Mouse (Mus musculus): Measurements from ENCODE around the gene 1190002N15Rik. TPM values are rescaled to one million over a fixed set of nuclear protein-coding genes. Genes with fewer than 3 reads are reported as not detected.

Gene 1190002N15Rik
- polyA plus RNA-seq (2016; fragmentation: Nextera tagmentation; extraction: Ambion mirVana): 13.4 and 22.9 TPM in 2 replicates

DNA sequence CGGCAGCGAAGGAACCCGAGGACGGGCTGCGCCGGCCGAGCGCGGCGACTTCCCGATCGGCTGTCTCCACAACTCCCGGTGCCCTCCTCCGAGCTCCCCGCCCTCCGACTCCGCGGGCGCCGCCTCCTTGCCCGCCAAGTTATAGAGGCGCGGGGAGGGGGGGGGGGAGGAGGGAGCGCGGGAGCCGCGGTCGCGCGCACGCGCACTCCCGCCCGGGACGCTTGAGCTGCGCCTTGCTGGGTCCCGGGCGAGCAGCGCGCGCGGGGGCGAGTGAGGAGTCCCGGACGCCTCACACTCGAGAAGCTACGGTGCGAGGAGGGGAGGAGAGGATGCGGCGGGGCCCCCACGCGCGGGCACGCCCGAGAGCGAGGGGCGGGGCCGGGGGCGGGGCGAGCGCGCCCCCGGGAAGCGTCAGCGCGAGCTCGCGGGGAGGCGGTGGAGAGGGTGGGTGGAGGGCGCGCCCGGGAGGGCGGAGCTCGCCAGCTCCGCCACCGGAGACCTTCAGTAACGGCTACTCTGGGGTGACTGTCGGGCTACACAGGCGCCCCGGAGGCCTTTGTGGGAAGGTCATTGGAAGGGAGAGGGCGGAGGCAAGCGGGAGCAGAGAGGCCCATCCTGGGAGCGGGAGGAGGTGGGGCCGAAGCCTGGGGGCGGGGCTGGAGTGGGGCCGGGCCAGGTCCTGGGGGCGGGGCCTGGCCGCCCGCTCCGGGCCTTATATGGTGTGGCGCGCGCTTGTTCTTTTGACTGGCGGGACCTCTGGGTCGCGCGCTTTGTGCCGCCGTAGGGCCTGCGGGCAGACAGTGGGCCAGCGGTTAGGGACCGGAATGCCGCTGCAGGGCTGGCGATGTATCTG, at the start of gene 1190002N15Rik:
1190002N15Rik (minus strand) TSS at position 112 of the 853 bp plus-strand sequence.
- H3K4me3 ChIP-seq: peak within 1 kb of the TSS; percentile 87
- DNase-seq (ENCODE audit: low spot score): peak; percentile 97
- H3K4me1 ChIP-seq: peaks cover 13% of the 10 kb centered on the region; the same call in 1 of the 2 replicates
- no peaks in the 10 kb centered on the region for H3K9me3 ChIP-seq
- under 1% methylated on average over 100 of the region's 104 CpGs for WGBS
- H3K27me3 ChIP-seq (ENCODE audit: insufficient read depth, poor library complexity, severe bottlenecking): no peaks in the 10 kb centered on the region
- no peaks in the 10 kb centered on the region for H3K36me3 ChIP-seq
- peak within 1 kb of the TSS; percentile 94 for H3K27ac ChIP-seq

DNA sequence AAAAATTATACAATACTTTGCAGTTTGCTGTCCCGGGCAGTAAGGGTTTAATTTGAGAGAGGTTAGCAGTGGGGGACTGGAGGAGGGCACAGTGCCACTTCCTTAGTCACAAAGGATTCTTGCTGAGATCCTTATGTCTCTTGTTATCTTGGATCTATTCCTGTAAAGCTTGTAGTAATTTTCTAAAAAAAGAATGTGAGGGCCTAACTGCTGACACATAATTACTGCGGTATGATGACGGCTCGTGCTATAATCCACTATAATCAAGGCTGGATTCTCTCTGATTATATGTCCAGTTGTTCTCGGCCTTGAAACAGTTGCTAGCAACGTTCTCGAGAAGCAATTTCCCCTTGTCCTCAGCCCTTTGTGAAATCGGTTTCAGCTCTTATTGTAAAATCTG, 44.4 kb upstream of the 1190002N15Rik start:
- no peak for DNase-seq (ENCODE audit: low spot score)
- Histone ChIP-seq H3K27ac (no peak overlapping the region), H3K4me3 (no peak overlapping the region), H3K27me3 (ENCODE audit: insufficient read depth, poor library complexity, severe bottlenecking) (no peaks in the 10 kb centered on the region), H3K36me3 (no peaks in the 10 kb centered on the region), H3K4me1 (no peaks in the 10 kb centered on the region), H3K9me3 (no peaks in the 10 kb centered on the region)
- WGBS: 64% methylated on average over 8 of the region's 8 CpGs

DNA sequence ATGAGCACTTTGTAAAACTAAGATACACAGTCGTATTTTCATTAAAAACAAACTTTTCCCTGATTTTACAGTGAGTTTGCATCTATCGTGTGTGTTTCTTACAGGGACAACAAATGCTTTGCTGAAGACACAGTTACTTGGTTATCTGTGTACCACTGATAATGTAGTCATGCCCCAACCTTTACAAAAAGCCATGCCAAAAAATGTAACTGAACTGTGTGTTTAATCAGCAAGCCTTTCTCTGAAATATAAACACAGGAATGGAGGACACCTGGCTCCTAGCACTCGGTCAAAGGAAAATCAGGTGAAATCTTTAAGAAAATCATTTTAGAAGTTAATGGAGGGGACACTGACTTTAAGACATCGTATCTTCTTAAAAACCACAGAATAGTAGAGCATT, 43.8 kb upstream of the 1190002N15Rik start:
- H3K9me3 ChIP-seq: no peaks in the 10 kb centered on the region

DNA sequence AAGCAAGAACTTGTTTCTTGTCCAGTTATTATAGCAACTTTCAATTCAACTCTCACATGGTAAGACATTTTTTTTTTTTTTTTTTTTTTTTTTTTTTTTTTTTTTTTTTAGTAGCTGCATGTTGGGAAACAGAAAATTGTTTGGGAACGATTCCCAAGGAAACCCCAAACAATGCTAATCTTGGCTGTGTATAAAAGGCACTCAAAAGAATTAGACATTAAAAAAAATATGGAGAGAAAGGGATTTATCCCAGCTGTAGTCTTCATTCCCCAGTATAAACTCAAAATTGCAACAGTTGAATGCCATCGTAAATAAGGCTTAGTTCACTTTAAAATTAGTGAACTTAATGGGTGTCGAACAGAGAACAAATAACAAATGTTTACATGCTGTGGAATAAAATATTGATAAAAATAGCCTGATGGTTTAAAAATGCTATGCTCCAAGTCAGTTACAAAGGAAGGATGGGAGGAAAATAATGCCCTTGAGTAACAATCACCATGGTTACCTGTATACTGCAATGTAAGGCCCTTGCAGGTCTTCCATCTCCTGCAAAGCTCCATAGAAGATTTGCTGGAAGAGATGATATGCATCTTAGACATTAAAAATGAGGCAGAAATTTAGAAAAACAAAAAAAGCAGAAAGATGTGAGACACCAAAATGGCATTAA, 42.3 kb upstream of the 1190002N15Rik start:
- H3K36me3 ChIP-seq: no peaks in the 10 kb centered on the region
- no peaks in the 10 kb centered on the region for H3K9me3 ChIP-seq
- DNase-seq (ENCODE audit: low spot score): no peak
- no peak overlapping the region for H3K27ac ChIP-seq
- H3K4me1 ChIP-seq: no peaks in the 10 kb centered on the region
- 86% methylated on average over 3 of the region's 3 CpGs for WGBS
- H3K27me3 ChIP-seq (ENCODE audit: insufficient read depth, poor library complexity, severe bottlenecking): no peaks in the 10 kb centered on the region
- no peak overlapping the region for H3K4me3 ChIP-seq

More for the DNA sequence above, 43.8 kb upstream of the 1190002N15Rik start:
- Histone ChIP-seq H3K4me1 (no peaks in the 10 kb centered on the region), H3K4me3 (no peak overlapping the region), H3K27ac (no peak overlapping the region), H3K27me3 (ENCODE audit: insufficient read depth, poor library complexity, severe bottlenecking) (no peaks in the 10 kb centered on the region), H3K36me3 (no peaks in the 10 kb centered on the region)
- DNase-seq (ENCODE audit: low spot score): no peak
- 76% methylated on average over 4 of the region's 4 CpGs for WGBS

DNA sequence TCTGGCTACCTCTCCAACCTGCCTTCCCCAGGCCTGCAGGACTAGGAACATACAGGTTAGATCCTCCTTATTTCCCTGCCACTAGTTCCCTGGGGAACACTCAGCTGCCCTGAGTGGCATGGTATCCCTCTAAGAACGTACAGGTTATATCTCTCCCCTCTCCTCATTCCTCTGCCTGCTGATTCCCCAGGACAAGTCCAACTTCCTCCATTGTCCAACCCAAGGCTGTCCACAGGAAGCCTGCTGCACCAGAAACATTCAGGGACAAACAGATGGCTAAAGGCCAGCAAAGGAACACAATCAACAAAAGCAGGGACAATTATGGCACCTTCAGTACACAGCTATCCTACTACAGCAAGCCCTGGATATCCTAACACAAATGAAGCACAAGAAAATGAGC, 33.9 kb upstream of the 1190002N15Rik start:
- H3K9me3 ChIP-seq: no peaks in the 10 kb centered on the region
- H3K4me1 ChIP-seq: no peaks in the 10 kb centered on the region
- H3K27me3 ChIP-seq (ENCODE audit: insufficient read depth, poor library complexity, severe bottlenecking): no peaks in the 10 kb centered on the region
- no peaks in the 10 kb centered on the region for H3K36me3 ChIP-seq
- DNase-seq (ENCODE audit: low spot score): no peak
- WGBS: 40% methylated on average over 1 of the region's 1 CpGs
- no peak overlapping the region for H3K4me3 ChIP-seq
- H3K27ac ChIP-seq: no peak overlapping the region

GRCm38 (mm10) chr9:94568386-94568785, 30.5 kb upstream of the 1190002N15Rik start:
- Histone ChIP-seq H3K36me3 (no peaks in the 10 kb centered on the region), H3K9me3 (no peaks in the 10 kb centered on the region), H3K27me3 (ENCODE audit: insufficient read depth, poor library complexity, severe bottlenecking) (no peaks in the 10 kb centered on the region), H3K4me3 (no peak overlapping the region), H3K27ac (no peak overlapping the region), H3K4me1 (no peaks in the 10 kb centered on the region)
- DNase-seq (ENCODE audit: low spot score): no peak
- 79% methylated on average over 3 of the region's 3 CpGs for WGBS

DNA sequence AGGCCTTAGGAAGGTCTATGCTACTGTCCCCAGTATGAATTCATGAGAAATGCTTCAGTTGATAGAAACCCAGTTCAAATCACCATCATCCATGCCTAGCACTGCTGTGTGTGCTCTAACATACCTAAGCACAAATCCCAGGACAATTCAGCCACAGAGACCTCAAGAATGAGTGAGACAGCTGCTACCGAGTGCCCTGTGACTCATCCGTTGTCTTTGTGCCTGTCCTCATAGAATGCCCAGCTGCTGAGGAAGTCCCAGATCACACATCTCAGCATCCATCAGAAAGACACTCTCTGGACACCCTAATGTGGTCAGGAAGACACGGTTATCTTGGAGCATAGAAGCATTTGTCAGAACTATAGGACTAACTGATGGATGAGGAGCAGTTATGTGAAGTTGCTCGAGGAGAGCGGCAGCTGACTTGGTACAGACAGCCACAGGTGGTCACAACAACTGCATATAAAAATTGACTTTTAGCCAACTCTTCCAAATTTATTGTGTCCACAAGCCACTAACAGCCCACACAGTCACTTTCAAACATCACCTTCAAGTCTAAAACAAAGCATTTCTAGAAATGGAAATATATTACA, 29.9 kb upstream of the 1190002N15Rik start:
- H3K4me3 ChIP-seq: no peak overlapping the region
- H3K27me3 ChIP-seq (ENCODE audit: insufficient read depth, poor library complexity, severe bottlenecking): no peaks in the 10 kb centered on the region
- no peaks in the 10 kb centered on the region for H3K9me3 ChIP-seq
- H3K27ac ChIP-seq: no peak overlapping the region
- DNase-seq (ENCODE audit: low spot score): no peak
- H3K36me3 ChIP-seq: no peaks in the 10 kb centered on the region
- WGBS: 71% methylated on average over 5 of the region's 5 CpGs
- H3K4me1 ChIP-seq: no peaks in the 10 kb centered on the region

- WGBS: 72% methylated on average over 6 of the region's 6 CpGs
- no peak overlapping the region for H3K27ac ChIP-seq
Observed at GRCm38 (mm10) chr9:94556776-94557514, 19.1 kb upstream of the 1190002N15Rik start.

DNA sequence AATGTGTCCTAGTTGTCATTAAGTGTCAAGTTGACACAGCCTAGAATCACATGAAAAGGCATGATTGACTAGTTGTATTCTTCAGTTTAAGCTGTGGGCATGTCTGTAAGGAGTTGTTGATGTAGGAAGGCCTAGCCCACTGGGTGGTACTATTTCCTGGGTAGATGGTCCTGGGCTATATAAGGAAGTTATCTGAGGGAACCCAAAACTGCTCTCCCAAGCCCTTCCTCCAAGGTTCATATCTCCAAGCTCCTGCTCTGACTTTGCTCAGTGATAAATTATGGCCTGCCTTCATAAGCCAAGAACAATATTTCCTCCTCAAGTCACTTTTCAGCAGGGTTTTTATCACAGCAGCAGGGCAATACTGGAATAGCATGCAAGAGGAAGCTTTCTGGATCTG, 18.4 kb upstream of the 1190002N15Rik start:
- no peak overlapping the region for H3K27ac ChIP-seq
- no peaks in the 10 kb centered on the region for H3K4me1 ChIP-seq
- H3K9me3 ChIP-seq: no peaks in the 10 kb centered on the region

More at GRCm38 (mm10) chr9:94556776-94557514, 19.1 kb upstream of the 1190002N15Rik start:
- Histone ChIP-seq H3K36me3 (no peaks in the 10 kb centered on the region), H3K27me3 (ENCODE audit: insufficient read depth, poor library complexity, severe bottlenecking) (no peaks in the 10 kb centered on the region), H3K4me1 (no peaks in the 10 kb centered on the region), H3K4me3 (no peak overlapping the region), H3K9me3 (no peaks in the 10 kb centered on the region)
- DNase-seq (ENCODE audit: low spot score): no peak

GRCm38 (mm10) chr9:94550493-94551095, 12.7 kb upstream of the 1190002N15Rik start:
- H3K9me3 ChIP-seq: no peaks in the 10 kb centered on the region
- DNase-seq (ENCODE audit: low spot score): no peak
- H3K4me3 ChIP-seq: no peak overlapping the region
- no peak overlapping the region for H3K27ac ChIP-seq
- WGBS: 73% methylated on average over 2 of the region's 2 CpGs
- H3K4me1 ChIP-seq: no peaks in the 10 kb centered on the region
- H3K36me3 ChIP-seq: no peaks in the 10 kb centered on the region
- H3K27me3 ChIP-seq (ENCODE audit: insufficient read depth, poor library complexity, severe bottlenecking): no peaks in the 10 kb centered on the region

More for the DNA sequence above, 18.4 kb upstream of the 1190002N15Rik start:
- DNase-seq (ENCODE audit: low spot score): no peak
- no peaks in the 10 kb centered on the region for H3K36me3 ChIP-seq
- no peak overlapping the region for H3K4me3 ChIP-seq
- H3K27me3 ChIP-seq (ENCODE audit: insufficient read depth, poor library complexity, severe bottlenecking): no peaks in the 10 kb centered on the region

GRCm38 (mm10) chr9:94543881-94544280, 6.0 kb upstream of the 1190002N15Rik start:
- peaks cover 9% of the 10 kb centered on the region; the same call in 1 of the 2 replicates for H3K4me1 ChIP-seq
- H3K36me3 ChIP-seq: no peaks in the 10 kb centered on the region
- DNase-seq (ENCODE audit: low spot score): no peak
- no peak overlapping the region for H3K27ac ChIP-seq
- 87% methylated on average over 4 of the region's 4 CpGs for WGBS
- H3K27me3 ChIP-seq (ENCODE audit: insufficient read depth, poor library complexity, severe bottlenecking): no peaks in the 10 kb centered on the region
- H3K4me3 ChIP-seq: no peak overlapping the region
- no peaks in the 10 kb centered on the region for H3K9me3 ChIP-seq
